Mouse (Mus musculus): ENCODE data around the gene A030005K14Rik. TPM values are rescaled to one million over a fixed set of nuclear protein-coding genes. Genes with fewer than 3 reads are reported as not detected.

The A030005K14Rik gene
- total RNA-seq, 2 experiments from 2014 or later, result not detected

DNA sequence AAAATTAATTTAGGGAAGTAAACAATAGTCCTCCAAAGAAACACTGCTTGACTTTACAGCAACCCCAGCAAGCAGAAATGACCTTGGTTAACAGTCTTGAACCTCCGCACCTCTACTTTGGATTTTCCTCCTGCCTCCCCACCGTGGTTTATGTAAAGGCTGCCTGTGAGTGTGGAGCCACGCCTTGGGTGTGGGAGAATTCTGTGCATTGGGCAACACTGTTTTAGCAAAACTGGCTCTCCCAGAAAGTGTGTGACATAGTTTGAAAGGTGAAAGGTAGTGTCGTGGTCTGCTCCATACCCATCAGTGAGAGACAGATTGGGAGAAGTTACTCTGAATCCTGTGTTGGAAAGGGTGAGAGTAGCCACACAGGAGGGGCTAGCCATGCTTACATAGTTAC, 20.1 kb downstream of the A030005K14Rik start:
- DNase-seq (ENCODE audit: low spot score in 2 of 2), result no peak
- intact Hi-C loops (cut with DNase I), result no loop called here

DNA sequence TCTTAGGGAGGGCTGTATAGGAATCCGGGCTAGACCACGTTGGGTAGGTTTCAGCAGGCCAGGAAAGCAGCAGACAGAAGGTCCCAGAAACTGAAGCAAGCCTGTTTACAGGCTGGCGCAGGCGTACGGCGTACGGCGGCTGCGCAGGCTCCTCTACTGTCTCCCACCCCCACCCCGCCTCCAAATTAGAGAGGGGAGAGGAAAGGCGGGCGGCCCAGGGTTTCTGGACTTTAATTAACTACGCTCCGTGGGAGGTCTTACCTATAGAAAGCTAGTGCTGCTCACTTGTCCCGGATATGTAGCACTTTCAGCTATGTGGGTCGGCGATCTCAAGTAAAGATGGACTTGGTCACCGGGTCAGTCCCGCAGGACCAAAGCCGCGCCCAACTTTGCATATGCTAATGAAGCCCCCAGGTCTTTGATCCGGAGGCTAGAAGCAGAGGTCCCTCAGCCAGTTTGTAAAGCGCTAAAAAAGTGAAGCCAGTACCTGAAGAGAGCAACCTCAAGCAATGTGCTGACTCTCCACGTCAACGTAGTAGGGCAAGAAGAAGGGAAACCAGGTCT, 21.0 kb downstream of the A030005K14Rik start, which contains the start of gene Slc19a3:
Slc19a3 (minus strand) TSS at position 340 of the 564 bp plus-strand sequence.
- peak; percentile 26 to 41 for DNase-seq (ENCODE audit: low spot score in 2 of 2)
- intact Hi-C loops (cut with DNase I), result no loop called here

DNA sequence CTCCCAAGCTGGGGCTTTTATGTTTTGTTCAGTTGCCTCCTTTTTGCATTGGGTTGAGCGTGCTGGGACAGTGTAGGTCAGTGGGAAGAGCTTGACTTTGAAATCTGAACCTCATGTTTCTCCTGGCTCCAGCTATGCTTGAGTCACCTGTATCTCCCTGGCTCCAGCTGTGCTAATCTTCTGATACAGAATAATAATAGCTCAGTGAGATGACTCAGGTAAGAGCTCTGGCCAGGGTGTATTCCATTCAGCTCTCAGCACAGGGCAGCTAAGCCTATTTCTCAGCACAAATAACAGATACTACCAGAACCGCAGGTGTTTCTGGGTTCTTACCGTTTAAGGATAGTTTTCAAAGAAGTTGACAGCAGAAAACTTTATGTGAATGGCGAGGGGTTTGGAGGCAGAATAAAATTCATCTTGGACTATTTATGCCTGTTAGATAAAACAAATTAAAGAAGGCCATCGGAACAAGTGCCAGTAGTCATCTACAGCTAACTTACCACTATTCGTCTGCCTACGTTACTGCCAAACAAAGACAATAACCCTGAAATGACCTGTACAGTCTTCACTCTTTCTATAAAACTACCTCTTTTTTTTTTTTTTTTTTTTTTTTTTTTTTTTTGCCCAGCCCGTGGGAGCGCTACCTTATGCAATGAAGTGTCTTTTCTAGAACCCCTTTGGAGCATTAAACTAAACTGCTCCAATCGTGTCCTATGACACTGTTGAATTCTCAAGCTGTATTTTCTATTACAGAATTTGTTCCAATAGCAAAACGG, 22.1 kb downstream of the A030005K14Rik start:
- no peak for DNase-seq (ENCODE audit: low spot score in 2 of 2)
- intact Hi-C loops (cut with DNase I), result no loop called here

DNA sequence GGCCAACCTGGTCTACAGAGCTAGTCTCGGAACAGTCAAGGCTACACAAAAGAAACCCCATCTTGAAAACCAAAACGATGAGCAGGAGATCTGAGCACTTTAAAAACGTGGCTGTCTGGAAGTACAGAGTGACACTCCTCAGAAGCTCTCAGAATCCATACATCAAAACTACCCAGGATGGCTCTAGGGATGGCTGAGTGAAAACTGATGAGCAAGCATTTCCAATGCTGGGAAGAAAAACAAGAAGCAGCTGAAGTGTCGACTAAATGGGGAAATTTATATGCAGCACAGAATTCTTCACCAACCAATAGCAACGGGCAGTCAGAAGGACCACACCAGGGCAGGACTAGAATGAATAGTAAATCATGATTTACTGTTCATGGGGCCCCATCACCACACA, 24.7 kb downstream of the A030005K14Rik start:
- intact Hi-C loops (cut with DNase I), result no loop called here
- DNase-seq (ENCODE audit: low spot score in 2 of 2), result no peak

DNA sequence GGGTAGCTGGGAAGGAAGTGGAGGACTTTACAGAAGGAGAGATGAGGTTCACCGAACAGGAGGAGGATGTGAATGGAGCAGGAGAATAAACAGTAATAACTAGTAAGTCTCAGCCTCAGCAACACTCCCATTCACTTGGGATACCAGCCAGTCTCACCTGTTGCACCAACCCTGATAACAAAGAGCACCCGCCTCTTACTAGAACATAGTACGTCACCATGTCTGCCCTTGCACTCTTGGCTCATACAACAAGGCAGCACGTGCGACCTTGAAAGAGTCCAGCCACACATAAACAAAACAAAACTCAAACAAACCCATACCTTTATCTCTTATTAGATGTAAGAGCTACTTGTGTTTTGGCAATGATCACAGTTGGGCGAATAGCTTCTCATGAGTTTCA, 26.7 kb downstream of the A030005K14Rik start:
- intact Hi-C loops (cut with DNase I), result no loop called here
- no peak for DNase-seq (ENCODE audit: low spot score in 2 of 2)

DNA sequence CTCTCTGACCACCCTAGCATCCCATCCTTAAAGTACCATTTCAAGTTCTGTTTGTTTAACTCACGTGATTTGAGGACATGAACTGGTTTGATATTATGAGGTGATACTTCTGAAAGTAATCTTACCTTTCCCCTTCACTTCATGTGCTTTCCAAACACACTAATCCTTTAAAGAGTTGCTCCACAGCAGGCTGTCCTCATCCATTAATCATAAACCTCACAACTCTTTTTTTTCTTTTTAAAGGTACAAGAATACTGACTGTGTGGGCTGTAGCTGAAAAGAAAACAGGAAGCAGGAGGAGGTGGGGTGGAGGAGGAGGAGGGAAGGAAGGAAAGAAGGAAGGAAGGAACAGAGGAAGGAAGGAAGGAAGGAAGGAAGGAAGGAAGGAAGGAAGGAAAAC, 27.2 kb downstream of the A030005K14Rik start:
- DNase-seq (ENCODE audit: low spot score in 2 of 2), result no peak
- intact Hi-C loops (cut with DNase I), result no loop called here

DNA sequence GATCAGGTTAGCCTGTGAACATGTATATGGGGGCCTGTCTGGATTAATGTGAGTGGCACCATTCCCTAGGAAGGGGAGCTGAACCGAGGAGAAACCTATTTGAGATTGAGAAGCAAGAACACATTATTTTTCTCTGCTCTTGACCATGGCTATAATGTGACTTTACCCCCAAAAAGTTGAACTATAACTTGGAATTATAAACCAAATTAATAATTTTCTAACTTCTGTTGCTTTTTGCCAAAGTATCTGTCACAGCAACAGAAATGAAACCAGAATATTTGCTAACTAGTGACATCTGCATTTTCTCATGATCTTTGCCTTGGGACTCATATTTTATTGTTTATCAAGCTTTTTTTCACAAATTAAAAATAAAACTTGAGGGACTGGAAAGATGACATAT, 42.6 kb downstream of the A030005K14Rik start:
- intact Hi-C loops (cut with DNase I), result no loop called here
- DNase-seq (ENCODE audit: low spot score in 2 of 2), result no peak

DNA sequence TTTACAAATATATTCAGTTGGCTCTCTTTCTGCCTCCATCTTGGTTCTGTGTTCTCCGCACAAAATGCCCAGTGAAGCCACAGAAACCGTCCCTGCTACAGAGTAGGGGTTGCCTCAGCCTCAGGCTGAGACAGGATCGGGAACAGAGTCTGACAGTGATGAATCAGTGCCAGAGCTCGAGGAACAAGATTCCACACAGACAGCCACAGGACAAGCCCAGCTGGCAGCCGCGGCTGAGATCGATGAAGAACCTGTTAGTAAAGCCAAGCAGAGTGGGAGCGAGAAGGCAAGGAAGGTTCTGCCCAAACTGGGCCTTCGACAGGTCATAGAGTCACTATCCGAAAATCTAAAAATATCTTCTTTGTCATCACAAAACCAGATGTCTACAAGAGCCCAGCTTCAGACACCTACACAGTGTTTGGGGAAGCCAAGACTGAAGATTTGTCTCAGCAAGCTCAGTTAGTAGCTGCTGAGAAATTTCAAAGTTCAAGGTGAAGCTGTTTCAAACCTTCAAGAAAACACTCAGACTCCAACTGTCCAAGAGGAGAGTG, 43.8 kb downstream of the A030005K14Rik start:
- intact Hi-C loops (cut with DNase I), result no loop called here
- DNase-seq (ENCODE audit: low spot score in 2 of 2), result no peak

DNA sequence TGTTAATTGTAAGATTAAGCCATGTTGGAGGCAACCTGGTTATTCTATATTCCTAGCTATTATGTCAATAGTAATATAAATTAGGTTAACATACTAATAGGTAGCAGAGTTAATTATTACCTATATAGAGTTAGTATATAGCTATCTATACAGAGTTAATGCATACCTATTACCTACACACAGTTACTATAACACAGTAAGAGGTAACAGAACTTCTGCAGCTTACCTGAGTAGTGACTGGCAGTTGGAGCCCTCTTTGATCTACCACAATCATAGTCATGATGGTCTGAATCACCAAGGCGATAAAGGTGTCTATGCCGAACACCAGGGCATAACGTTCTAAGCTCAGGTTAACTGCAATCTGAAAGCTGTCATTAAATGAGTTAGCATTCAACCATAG, 44.7 kb downstream of the A030005K14Rik start:
- DNase-seq (ENCODE audit: low spot score in 2 of 2), result no peak
- intact Hi-C loops (cut with DNase I), result no loop called here

Other genes with a start within 250 kb of the A030005K14Rik start
- 10 to 100 TPM; 81.8 to 90.3 TPM for gene Agfg1, start 219.9 kb downstream of the A030005K14Rik start, total RNA-seq (2021)
- gene A030005L19Rik, start 146.1 kb downstream of the A030005K14Rik start, total RNA-seq (2021), result not detected
- gene A030014E15Rik, start 134.5 kb downstream of the A030005K14Rik start, total RNA-seq (2021), result not detected
- gene Gm6217, start 128.0 kb downstream of the A030005K14Rik start, total RNA-seq (2021), result not detected
- not detected for gene A030003K21Rik, start 116.0 kb downstream of the A030005K14Rik start, total RNA-seq (2021)
- gene Gm7544, start 103.4 kb downstream of the A030005K14Rik start, total RNA-seq (2021), result not detected
- gene Gm47955, start 99.1 kb downstream of the A030005K14Rik start, total RNA-seq (2021), result not detected
- not detected for gene Gm47959, start 58.8 kb downstream of the A030005K14Rik start, total RNA-seq (2021)
- gene Slc19a3, start 20.9 kb downstream of the A030005K14Rik start, total RNA-seq (2021), result 1 to 10 TPM; 2.1 to 2.5 TPM
- gene Krtap28-10, start 16.9 kb downstream of the A030005K14Rik start, total RNA-seq (2021), result not detected
- gene Gm47969, start 14.4 kb downstream of the A030005K14Rik start, total RNA-seq (2021), result not detected
- gene Krtap28-13, start 1.6 kb upstream of the A030005K14Rik start, total RNA-seq (2021), result not detected
- gene Ccl20, start 57.4 kb upstream of the A030005K14Rik start, total RNA-seq (2021), result not detected
- gene Daw1, start 100.4 kb upstream of the A030005K14Rik start, total RNA-seq (2021), result under 1 TPM; 0.46 to 0.53 TPM

All from left cerebral cortex, postnatal 14 days (tissue).